9 mouse cellular contexts compared by ENCODE assay signal in the genomic region with DNA sequence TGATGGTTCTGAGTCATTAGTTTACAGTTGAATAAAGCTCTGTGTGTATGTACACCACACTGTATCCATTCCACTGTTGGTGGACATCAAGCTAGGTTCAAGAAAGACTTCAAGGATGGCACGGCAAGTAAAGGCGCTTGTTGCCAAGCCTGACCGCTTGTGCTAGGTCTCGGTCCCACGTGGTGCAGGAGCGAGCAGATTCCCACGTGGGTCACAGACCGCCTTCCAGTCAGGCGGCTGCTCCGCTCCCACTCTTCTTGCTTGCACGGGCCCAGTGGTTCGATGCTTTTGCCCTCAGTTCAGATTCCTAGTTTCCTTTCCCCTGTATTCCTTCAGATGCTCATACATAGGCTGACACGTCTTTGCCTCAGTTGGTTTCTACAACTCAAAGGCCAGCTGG. TPM values are rescaled to one million over a fixed set of nuclear protein-coding genes. Genes with fewer than 3 reads are reported as not detected.
DNase-seq lines count a peak whose midpoint lies in the region; ATAC-seq and TF ChIP-seq lines count a peak whose summit lies in the region.
"Had no signal": no experiment of that assay in that cellular context is flagged by ENCODE, and none has a peak within 500 bp of the region (broad histone marks: within the 10 kb centered on the region; RNA-seq: fewer than 3 reads in every experiment).

No protein-coding gene starts in this region.

- TF ChIP-seq CTCF in kidney, adult 2 months (conservative IDR thresholded peaks at IDR 0.05; ENCODE audit: insufficient read depth, insufficient read length, low read depth, low read length) = no peak

- no peaks in the 10 kb centered on the region for H3K27me3 ChIP-seq in kidney, adult 2 months (replicated peaks; ENCODE audit: control insufficient read depth, insufficient read depth, low read length)
- H3K27me3 ChIP-seq in hindbrain, embryonic 11.5 days (ENCODE audit: control insufficient read depth, insufficient read depth, low read length) = no peaks in the 10 kb centered on the region
- H3K27me3 ChIP-seq in midbrain, embryonic 11.5 days (ENCODE audit: control insufficient read depth, insufficient read depth, low read length) = no peaks in the 10 kb centered on the region

- no peak overlapping the region for H3K4me3 ChIP-seq in kidney, adult 2 months (ENCODE audit: insufficient read depth, low read depth, low read length)
- peak overlapping the region; percentile 5; the same call in 1 of the 2 replicates for H3K4me3 ChIP-seq in brown adipose tissue, adult 24 weeks (ENCODE audit: insufficient read depth, low read depth, low read length)
- no peak overlapping the region; the same call in 1 of the 2 replicates for H3K4me3 ChIP-seq in hindbrain, embryonic 11.5 days (ENCODE audit: low read depth, low read length)
- H3K4me3 ChIP-seq in midbrain, embryonic 11.5 days (ENCODE audit: low read depth, low read length) = no peak overlapping the region

- H3K9me3 ChIP-seq in hindbrain, embryonic 11.5 days (ENCODE audit: control insufficient read depth, low read length) = no peaks in the 10 kb centered on the region
- H3K9me3 ChIP-seq in midbrain, embryonic 11.5 days (ENCODE audit: control insufficient read depth, low read length) = no peaks in the 10 kb centered on the region

- no peak overlapping the region for H3K27ac ChIP-seq in kidney, adult 2 months (ENCODE audit: insufficient read depth, low read depth, low read length)
- no peak overlapping the region for H3K27ac ChIP-seq in brown adipose tissue, adult 24 weeks (replicated peaks; ENCODE audit: low read depth, low read length)
- no peak overlapping the region for H3K27ac ChIP-seq in hindbrain, embryonic 11.5 days (ENCODE audit: low read depth, low read length)
- H3K27ac ChIP-seq in midbrain, embryonic 11.5 days (ENCODE audit: low read depth, low read length) = no peak overlapping the region

- no peak for TF ChIP-seq POLR2A in kidney, adult 2 months (IDR thresholded peaks at IDR 0.05; ENCODE audit: low read depth, low read length)

- DNase-seq in kidney, adult 2 months = peak; percentile 23
- no peak for DNase-seq in kidney, postnatal 36 days
- no peak for DNase-seq in hindbrain, embryonic 11.5 days (ENCODE audit: low spot score)
- DNase-seq in midbrain, embryonic 11.5 days (ENCODE audit: low spot score, missing footprints) = no peak
- DNase-seq in left cerebral cortex, adult 11 months (ENCODE audit: low spot score) = no peak
- no peak for DNase-seq in gastrocnemius, postnatal 4 days (ENCODE audit: low spot score in 2 of 2)
- DNase-seq in layer of hippocampus, postnatal 10 days (ENCODE audit: low spot score in 2 of 2) = no peak
- DNase-seq: gastrocnemius, postnatal 36 days had no signal

- WGBS in kidney, adult 2 months = 56% methylated on average over 13 of the region's 13 CpGs
- 89% methylated on average over 13 of the region's 13 CpGs for WGBS in hindbrain, embryonic 11.5 days
- WGBS in midbrain, embryonic 11.5 days = 86% methylated on average over 13 of the region's 13 CpGs

- peak overlapping the region; percentile 63 for H3K4me2 ChIP-seq in hindbrain, embryonic 11.5 days (replicated peaks; ENCODE audit: low read depth, low read length)
- H3K4me2 ChIP-seq in midbrain, embryonic 11.5 days = peak overlapping the region; percentile 60; the same call in 1 of the 2 replicates

- peak overlapping the region; percentile 85; the same call in 1 of the 2 replicates for H3K9ac ChIP-seq in hindbrain, embryonic 11.5 days (ENCODE audit: low read depth, low read length)
- no peak overlapping the region for H3K9ac ChIP-seq in midbrain, embryonic 11.5 days (ENCODE audit: low read length)

- H3K36me3 ChIP-seq in kidney, adult 2 months (ENCODE audit: control insufficient read depth, insufficient read depth, low read length) = no peaks in the 10 kb centered on the region
- H3K36me3 ChIP-seq in hindbrain, embryonic 11.5 days (ENCODE audit: control insufficient read depth, insufficient read depth, low read length) = no peaks in the 10 kb centered on the region
- no peaks in the 10 kb centered on the region for H3K36me3 ChIP-seq in midbrain, embryonic 11.5 days (ENCODE audit: control insufficient read depth, insufficient read depth, low read length)

- ATAC-seq in hindbrain, embryonic 11.5 days (ENCODE audit: low FRiP score) = no peak
- no peak for ATAC-seq in midbrain, embryonic 11.5 days (ENCODE audit: low FRiP score)

- H3K4me1 ChIP-seq in kidney, adult 2 months (ENCODE audit: control insufficient read depth, insufficient read depth, low read length) = peaks cover 17% of the 10 kb centered on the region
- H3K4me1 ChIP-seq in brown adipose tissue, adult 24 weeks (ENCODE audit: control insufficient read depth, insufficient read depth, insufficient read length, low read length) = peaks cover 16% of the 10 kb centered on the region; the same call in 1 of the 2 replicates
- H3K4me1 ChIP-seq in hindbrain, embryonic 11.5 days (replicated peaks; ENCODE audit: control insufficient read depth, insufficient read depth, low read length) = 0 out of 2 replicates have a peak, but pooled peaks cover 2% of the 10 kb centered on the region
- H3K4me1 ChIP-seq in midbrain, embryonic 11.5 days (ENCODE audit: control insufficient read depth, insufficient read depth, low read length) = peaks cover 13% of the 10 kb centered on the region

RNA-seq across cellular contexts. Expression of gene Fam173b, which starts 1.5 kb away (rescaled TPM):
- 10.8 and 13.6 TPM in 2 replicates for polyA plus RNA-seq in kidney, adult 2 months (2012; rRNA removed)
- polyA plus RNA-seq in brown adipose tissue, adult 24 weeks (2012; ENCODE audit: insufficient read depth, insufficient read length, missing spikeins) = 16.8 and 26.4 TPM in 2 replicates
- 14.7 and 15.6 TPM in 2 replicates for polyA plus RNA-seq in hindbrain, embryonic 11.5 days (2014; fragmentation: Nextera tagmentation; extraction: Ambion mirVana)
- 14.0 and 14.6 TPM in 2 replicates for polyA plus RNA-seq in midbrain, embryonic 11.5 days (2014; fragmentation: Nextera tagmentation; extraction: Ambion mirVana)
- total RNA-seq in gastrocnemius, postnatal 4 days (2021) = 10 to 100 TPM; 12.7 to 13.7 TPM
- total RNA-seq in layer of hippocampus, postnatal 10 days (2021) = 10 to 100 TPM; 10.0 to 11.9 TPM

RNA-seq across cellular contexts. Expression of gene Cct5, which starts 1.5 kb away (rescaled TPM):
- polyA plus RNA-seq in kidney, adult 2 months (2012; rRNA removed) = 87.3 and 102 TPM in 2 replicates
- 134 and 155 TPM in 2 replicates for polyA plus RNA-seq in brown adipose tissue, adult 24 weeks (2012; ENCODE audit: insufficient read depth, insufficient read length, missing spikeins)
- 721 and 746 TPM in 2 replicates for polyA plus RNA-seq in hindbrain, embryonic 11.5 days (2014; fragmentation: Nextera tagmentation; extraction: Ambion mirVana)
- polyA plus RNA-seq in midbrain, embryonic 11.5 days (2014; fragmentation: Nextera tagmentation; extraction: Ambion mirVana) = 728 and 743 TPM in 2 replicates
- total RNA-seq in gastrocnemius, postnatal 4 days (2021) = 100 to 1,000 TPM; 230 to 241 TPM
- 100 to 1,000 TPM; 250 to 267 TPM for total RNA-seq in layer of hippocampus, postnatal 10 days (2021)

RNA-seq across cellular contexts. Expression of gene Cmbl, which starts 37.9 kb away (rescaled TPM):
- polyA plus RNA-seq in kidney, adult 2 months (2012; rRNA removed) = 343 and 361 TPM in 2 replicates
- polyA plus RNA-seq in brown adipose tissue, adult 24 weeks (2012; ENCODE audit: insufficient read depth, insufficient read length, missing spikeins) = 45.8 and 86.8 TPM in 2 replicates
- 0.64 and 1.3 TPM in 2 replicates for polyA plus RNA-seq in hindbrain, embryonic 11.5 days (2014; fragmentation: Nextera tagmentation; extraction: Ambion mirVana)
- polyA plus RNA-seq in midbrain, embryonic 11.5 days (2014; fragmentation: Nextera tagmentation; extraction: Ambion mirVana) = 1.5 and 1.6 TPM in 2 replicates
- 10 to 100 TPM; 52.5 to 63.7 TPM for total RNA-seq in gastrocnemius, postnatal 4 days (2021)
- 10 to 100 TPM; 15.2 to 16.3 TPM for total RNA-seq in layer of hippocampus, postnatal 10 days (2021)

Comparison
In these comparisons a context has a peak if more than half of its experiments do, and no peak if none do; other contexts are left out.
1. RNA of gene Cmbl, which starts 37.9 kb away (polyA plus RNA-seq): 343 to 361 TPM in kidney, adult 2 months and 45.8 to 86.8 TPM in brown adipose tissue, adult 24 weeks; 1.5 to 1.6 TPM in midbrain, embryonic 11.5 days and 0.64 to 1.3 TPM in hindbrain, embryonic 11.5 days; every median in the first group is over 10 times any median in the second.